In genomic region chr14:54597084-54597483, GRCm38 (mm10) we compare ENCODE assay signal across 15 mouse cellular contexts. TPM values are rescaled to one million over a fixed set of nuclear protein-coding genes. Genes with fewer than 3 reads are reported as not detected.
DNase-seq lines count a peak whose midpoint lies in the region; ATAC-seq and TF ChIP-seq lines count a peak whose summit lies in the region.
"Had no signal": no experiment of that assay in that cellular context is flagged by ENCODE, and none has a peak within 500 bp of the region (broad histone marks: within the 10 kb centered on the region; RNA-seq: fewer than 3 reads in every experiment).

No protein-coding gene starts in this region.

- peaks cover 5% of the 10 kb centered on the region; the same call in 1 of the 2 replicates for H3K4me1 ChIP-seq in kidney, postnatal 0 days (replicated peaks; ENCODE audit: insufficient read depth, low read length)
- H3K4me1 ChIP-seq in kidney, embryonic 14.5 days (ENCODE audit: control insufficient read depth, insufficient read depth, low read length) = peaks cover 14% of the 10 kb centered on the region
- H3K4me1 ChIP-seq: forebrain, embryonic 12.5 days had no signal

- H3K36me3 ChIP-seq in kidney, postnatal 0 days (ENCODE audit: insufficient read depth, low read length) = 0 out of 2 replicates have a peak, but pooled peaks cover 8% of the 10 kb centered on the region
- H3K36me3 ChIP-seq in kidney, embryonic 14.5 days (ENCODE audit: control insufficient read depth, insufficient read depth, low read length) = peaks cover 6% of the 10 kb centered on the region; the same call in 1 of the 2 replicates
- H3K36me3 ChIP-seq in splenic B cell, adult 2 months (ENCODE audit: control insufficient read depth, insufficient read depth, low read length, poor library complexity, severe bottlenecking) = no peaks in the 10 kb centered on the region

- no peak overlapping the region for H3K9ac ChIP-seq in kidney, postnatal 0 days (ENCODE audit: low read depth, low read length)
- no peak overlapping the region for H3K9ac ChIP-seq in kidney, embryonic 14.5 days (ENCODE audit: low read depth, low read length)
- H3K9ac ChIP-seq: forebrain, embryonic 12.5 days; kidney, embryonic 15.5 days had no signal

- 84% methylated on average over 7 of the region's 7 CpGs for WGBS in kidney, postnatal 0 days
- WGBS in kidney, embryonic 14.5 days = 83% methylated on average over 7 of the region's 7 CpGs

- H3K4me3 ChIP-seq in kidney, postnatal 0 days (replicated peaks; ENCODE audit: low read depth, low read length) = no peak overlapping the region
- no peak overlapping the region for H3K4me3 ChIP-seq in kidney, embryonic 14.5 days (ENCODE audit: low read length)
- H3K4me3 ChIP-seq: embryonic facial prominence, embryonic 10.5 days; forebrain, embryonic 12.5 days; kidney, embryonic 15.5 days had no signal

- no peak for ATAC-seq in kidney, postnatal 0 days (replicated peaks; ENCODE audit: low FRiP score, low read depth)
- ATAC-seq in kidney, embryonic 14.5 days (ENCODE audit: low FRiP score, low TSS enrichment) = no peak
- no peak for ATAC-seq in inflammation-experienced regulatory T-cells, adult 6 months
- no peak for ATAC-seq in erythroblast, adult 5-6 weeks (replicated peaks; ENCODE audit: low FRiP score, poor library complexity, severe bottlenecking)

- H3K27me3 ChIP-seq in kidney, postnatal 0 days (ENCODE audit: insufficient read depth, low read length) = no peaks in the 10 kb centered on the region
- H3K27me3 ChIP-seq in kidney, embryonic 14.5 days (ENCODE audit: control insufficient read depth, insufficient read depth, low read length) = no peaks in the 10 kb centered on the region
- H3K27me3 ChIP-seq in splenic B cell, adult 2 months (ENCODE audit: control insufficient read depth, insufficient read depth, low read length, poor library complexity, severe bottlenecking) = no peaks in the 10 kb centered on the region
- H3K27me3 ChIP-seq: forebrain, embryonic 12.5 days; kidney, embryonic 15.5 days had no signal

- no peaks in the 10 kb centered on the region for H3K9me3 ChIP-seq in kidney, postnatal 0 days (replicated peaks; ENCODE audit: low read length)
- H3K9me3 ChIP-seq in kidney, embryonic 14.5 days (ENCODE audit: control insufficient read depth, low read length) = 0 out of 2 replicates have a peak, but pooled peaks cover 5% of the 10 kb centered on the region
- H3K9me3 ChIP-seq: forebrain, embryonic 12.5 days; kidney, embryonic 15.5 days had no signal

- no peak overlapping the region for H3K27ac ChIP-seq in kidney, postnatal 0 days
- no peak overlapping the region for H3K27ac ChIP-seq in kidney, embryonic 14.5 days (ENCODE audit: low read depth, low read length)
- H3K27ac ChIP-seq: embryonic facial prominence, embryonic 10.5 days; forebrain, embryonic 12.5 days; kidney, embryonic 15.5 days had no signal

- no peak for TF ChIP-seq POLR2A in brain, embryonic 14.5 days (IDR thresholded peaks at IDR 0.05; ENCODE audit: borderline replicate concordance, extremely low read depth, insufficient read depth, insufficient read length, poor library complexity, severe bottlenecking)

- no peak overlapping the region for H3K4me2 ChIP-seq in kidney, postnatal 0 days (ENCODE audit: low read length)
- H3K4me2 ChIP-seq in kidney, embryonic 14.5 days (replicated peaks; ENCODE audit: low read depth, low read length) = no peak overlapping the region
- H3K4me2 ChIP-seq: forebrain, embryonic 12.5 days; kidney, embryonic 15.5 days had no signal

- DNase-seq in kidney, postnatal 0 days (ENCODE audit: low spot score) = no peak
- DNase-seq in thymus, postnatal 0 days (ENCODE audit: low spot score) = peak; percentile 43
- DNase-seq in thymus, postnatal 10 days (ENCODE audit: low spot score in 2 of 2) = no peak
- no peak for DNase-seq in brain, embryonic 14.5 days (ENCODE audit: low read depth)
- DNase-seq in splenic B cell, adult 2 months (ENCODE audit: low read depth, low spot score) = peak; percentile 60
- DNase-seq: adrenal gland, postnatal 10 days; cerebellum, adult 8-10 months; gastrocnemius, postnatal 14 days; heart, postnatal 14 days had no signal

- TF ChIP-seq CTCF in kidney, postnatal 0 days (IDR thresholded peaks at IDR 0.05; ENCODE audit: low read depth) = peak; percentile 57
- TF ChIP-seq CTCF in brain, embryonic 14.5 days (IDR thresholded peaks at IDR 0.05; ENCODE audit: borderline replicate concordance, extremely low read depth, insufficient read depth, insufficient read length) = peak; percentile 49; the same call in 1 of the 2 replicates

RNA-seq across cellular contexts. Expression of gene 4931414P19Rik, which starts 8.7 kb away (rescaled TPM):
- polyA plus RNA-seq in kidney, postnatal 0 days (2015; fragmentation: Nextera tagmentation; extraction: Ambion mirVana) = 6.4 TPM in 2 replicates
- 5.7 and 7.7 TPM in 2 replicates for polyA plus RNA-seq in kidney, embryonic 14.5 days (2014; fragmentation: Nextera tagmentation; extraction: Ambion mirVana)
- 4.7 and 5.0 TPM in 2 replicates for polyA plus RNA-seq in thymus, postnatal 0 days (2015; fragmentation: Nextera tagmentation; extraction: Ambion mirVana)
- 12.8 and 14.5 TPM in 2 replicates for polyA plus RNA-seq in brain, embryonic 14.5 days (2012; rRNA removed)
- polyA plus RNA-seq in inflammation-experienced regulatory T-cells, adult 6 months (2017; shearing (Covaris generic)) = 1 to 10 TPM; 1.5 to 2.5 (median 1.7) TPM
- 1.3 and 4.4 TPM in 2 replicates for total RNA-seq in erythroblast, adult 5-6 weeks (2015; ENCODE audit: low replicate concordance)
- 1.0 and 1.4 TPM in 2 replicates for total RNA-seq in erythroblast, adult 5-6 weeks (2017; ENCODE audit: low replicate concordance)

RNA-seq across cellular contexts. Expression of gene Ajuba, which starts 19.7 kb away (rescaled TPM):
- 34.6 and 40.9 TPM in 2 replicates for polyA plus RNA-seq in kidney, postnatal 0 days (2015; fragmentation: Nextera tagmentation; extraction: Ambion mirVana)
- polyA plus RNA-seq in kidney, embryonic 14.5 days (2014; fragmentation: Nextera tagmentation; extraction: Ambion mirVana) = 17.4 and 32.2 TPM in 2 replicates
- 11.9 and 14.9 TPM in 2 replicates for polyA plus RNA-seq in thymus, postnatal 0 days (2015; fragmentation: Nextera tagmentation; extraction: Ambion mirVana)
- polyA plus RNA-seq in brain, embryonic 14.5 days (2012; rRNA removed) = 17.6 and 17.9 TPM in 2 replicates
- under 1 TPM; 0.10 to 0.25 (median 0.15) TPM for polyA plus RNA-seq in inflammation-experienced regulatory T-cells, adult 6 months (2017; shearing (Covaris generic))
- total RNA-seq in erythroblast, adult 5-6 weeks (2015; ENCODE audit: low replicate concordance) = not detected in 2 replicates
- 0.85 TPM in 1 of 2 replicates, not detected in the other for total RNA-seq in erythroblast, adult 5-6 weeks (2017; ENCODE audit: low replicate concordance)

RNA-seq across cellular contexts. Expression of gene Psmb5, which starts 20.7 kb away (rescaled TPM):
- 370 and 387 TPM in 2 replicates for polyA plus RNA-seq in kidney, postnatal 0 days (2015; fragmentation: Nextera tagmentation; extraction: Ambion mirVana)
- 420 and 456 TPM in 2 replicates for polyA plus RNA-seq in kidney, embryonic 14.5 days (2014; fragmentation: Nextera tagmentation; extraction: Ambion mirVana)
- 387 and 424 TPM in 2 replicates for polyA plus RNA-seq in thymus, postnatal 0 days (2015; fragmentation: Nextera tagmentation; extraction: Ambion mirVana)
- 257 and 335 TPM in 2 replicates for polyA plus RNA-seq in brain, embryonic 14.5 days (2012; rRNA removed)
- polyA plus RNA-seq in inflammation-experienced regulatory T-cells, adult 6 months (2017; shearing (Covaris generic)) = 100 to 1,000 TPM; 131 to 214 (median 136) TPM
- 47.7 and 51.0 TPM in 2 replicates for total RNA-seq in erythroblast, adult 5-6 weeks (2015; ENCODE audit: low replicate concordance)
- 12.9 and 18.1 TPM in 2 replicates for total RNA-seq in erythroblast, adult 5-6 weeks (2017; ENCODE audit: low replicate concordance)

RNA-seq across cellular contexts. Expression of gene Psmb11, which starts 24.1 kb away (rescaled TPM):
- 0.13 TPM in 1 of 2 replicates, not detected in the other for polyA plus RNA-seq in kidney, postnatal 0 days (2015; fragmentation: Nextera tagmentation; extraction: Ambion mirVana)
- polyA plus RNA-seq in kidney, embryonic 14.5 days (2014; fragmentation: Nextera tagmentation; extraction: Ambion mirVana) = not detected in 2 replicates
- 82.4 and 117 TPM in 2 replicates for polyA plus RNA-seq in thymus, postnatal 0 days (2015; fragmentation: Nextera tagmentation; extraction: Ambion mirVana)
- 0.07 TPM in 1 of 2 replicates, not detected in the other for polyA plus RNA-seq in brain, embryonic 14.5 days (2012; rRNA removed)
- polyA plus RNA-seq in inflammation-experienced regulatory T-cells, adult 6 months (2017; shearing (Covaris generic)) = not detected
- not detected in 2 replicates for total RNA-seq in erythroblast, adult 5-6 weeks (2015; ENCODE audit: low replicate concordance)
- total RNA-seq in erythroblast, adult 5-6 weeks (2017; ENCODE audit: low replicate concordance) = 0.26 TPM in 1 of 2 replicates, not detected in the other
- total RNA-seq: adrenal gland, postnatal 10 days; gastrocnemius, postnatal 14 days had no signal
- polyA plus RNA-seq: kidney, embryonic 15.5 days had no signal

RNA-seq across cellular contexts. Expression of gene Haus4, which starts 42.7 kb away (rescaled TPM):
- polyA plus RNA-seq in kidney, postnatal 0 days (2015; fragmentation: Nextera tagmentation; extraction: Ambion mirVana) = 41.6 and 46.4 TPM in 2 replicates
- 56.3 and 60.9 TPM in 2 replicates for polyA plus RNA-seq in kidney, embryonic 14.5 days (2014; fragmentation: Nextera tagmentation; extraction: Ambion mirVana)
- 111 and 113 TPM in 2 replicates for polyA plus RNA-seq in thymus, postnatal 0 days (2015; fragmentation: Nextera tagmentation; extraction: Ambion mirVana)
- 15.5 and 18.8 TPM in 2 replicates for polyA plus RNA-seq in brain, embryonic 14.5 days (2012; rRNA removed)
- 10 to 100 TPM; 24.6 to 39.7 (median 31.6) TPM for polyA plus RNA-seq in inflammation-experienced regulatory T-cells, adult 6 months (2017; shearing (Covaris generic))
- total RNA-seq in erythroblast, adult 5-6 weeks (2015; ENCODE audit: low replicate concordance) = 13.0 and 30.6 TPM in 2 replicates
- total RNA-seq in erythroblast, adult 5-6 weeks (2017; ENCODE audit: low replicate concordance) = 39.4 and 42.9 TPM in 2 replicates

Comparison
In these comparisons a context has a peak if more than half of its experiments do, and no peak if none do; other contexts are left out.
1. DNase-seq: peak in thymus, postnatal 0 days (single experiment) and splenic B cell, adult 2 months (single experiment); none in kidney, postnatal 0 days (single experiment), thymus, postnatal 10 days (0 of 2) and brain, embryonic 14.5 days (single experiment).
2. RNA of gene Ajuba, which starts 19.7 kb away (polyA plus RNA-seq): 34.6 to 40.9 TPM in kidney, postnatal 0 days, 17.4 to 32.2 TPM in kidney, embryonic 14.5 days, 17.6 to 17.9 TPM in brain, embryonic 14.5 days and 11.9 to 14.9 TPM in thymus, postnatal 0 days; 0.10 to 0.25 TPM in inflammation-experienced regulatory T-cells, adult 6 months; every median in the first group is over 10 times any median in the second.